Mouse (Mus musculus) c-Kit-positive CD71-positive TER-119-positive erythroid progenitor cells, embryonic 14.5 days (primary cell): ENCODE measurements around the gene Lsm7.

Source experiments
- DNase-seq: peaks from one replicate; pipeline ENCODE4 v3.0.0-alpha.2; 2013; ENCODE audit warnings: low spot score

Gene Lsm7

DNA sequence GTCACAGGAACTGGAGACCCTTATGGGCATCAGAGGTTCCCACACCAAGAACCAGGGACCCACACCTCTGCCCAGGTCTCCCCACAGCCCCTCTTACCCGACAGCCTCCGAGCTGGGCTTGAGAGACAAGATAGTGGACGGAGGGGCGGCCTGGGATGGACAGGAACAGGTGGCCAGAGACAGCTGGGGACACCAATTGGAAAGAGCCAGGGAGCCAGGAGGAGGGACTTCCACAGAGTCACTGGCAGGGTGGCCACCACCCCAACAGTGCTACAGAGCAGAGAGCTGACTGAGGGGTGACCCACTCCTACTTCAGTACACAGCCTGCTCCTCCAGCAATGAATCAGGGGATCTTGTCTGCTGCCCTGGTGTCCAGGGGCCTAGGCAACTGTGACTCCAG, 41.6 kb downstream of the Lsm7 start, which contains the start of gene Jsrp1:
Gene Jsrp1, minus strand, starts transcription at position 133 of the 400 bp plus-strand sequence.
- DNase-seq = no peak

DNA sequence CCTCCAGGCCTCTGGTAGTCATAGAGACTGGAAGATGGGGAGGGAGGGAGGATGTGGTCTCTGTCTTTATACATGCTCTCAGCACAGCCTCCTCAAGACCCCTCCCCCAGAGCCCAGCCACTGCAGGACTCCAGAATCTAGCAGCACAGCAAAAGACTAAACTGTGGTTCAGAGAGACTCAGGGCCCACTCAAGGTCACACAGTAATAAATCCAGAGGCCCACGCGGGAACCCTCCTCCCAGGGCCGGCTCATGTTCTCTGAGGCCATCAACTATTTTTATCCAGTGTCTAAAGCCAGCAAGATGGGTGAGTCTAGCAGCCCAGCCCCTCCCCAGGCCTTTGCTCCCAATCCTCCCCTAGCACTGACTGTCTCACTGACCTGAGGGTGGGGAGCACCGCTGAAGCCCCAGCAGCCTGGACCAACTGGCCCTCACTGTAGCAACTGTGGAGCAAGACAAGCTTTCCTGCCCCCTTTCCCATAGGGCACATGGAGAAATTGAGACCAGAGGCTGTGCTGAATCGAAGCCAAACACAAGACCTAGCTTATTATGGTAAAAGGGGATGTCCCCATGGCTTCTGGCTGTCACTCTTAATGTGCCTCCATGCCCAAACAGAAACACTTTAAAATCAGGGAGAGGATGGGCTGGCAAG, 42.5 kb downstream of the Lsm7 start:
- DNase-seq = no peak

DNA sequence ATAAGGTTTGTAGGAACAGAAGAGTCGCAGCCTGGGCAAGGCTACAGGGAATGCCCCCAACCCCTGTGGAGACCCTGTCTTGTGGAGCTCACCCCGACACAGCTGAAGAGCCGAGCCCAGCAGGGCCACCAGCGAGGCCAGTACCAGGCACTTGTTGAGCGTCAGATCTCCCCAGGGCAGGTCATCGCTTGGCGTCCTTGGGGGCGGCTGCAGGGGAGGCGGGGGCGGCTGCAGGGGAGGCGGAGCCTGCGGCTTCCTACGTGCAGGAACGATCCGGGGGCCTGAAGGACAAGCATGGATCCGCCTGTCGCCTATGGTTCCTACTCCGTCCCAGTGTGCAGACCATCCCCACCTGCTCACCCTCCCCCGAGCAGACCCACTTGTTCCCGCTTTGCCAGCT, 44.9 kb downstream of the Lsm7 start:
- DNase-seq = no peak

DNA sequence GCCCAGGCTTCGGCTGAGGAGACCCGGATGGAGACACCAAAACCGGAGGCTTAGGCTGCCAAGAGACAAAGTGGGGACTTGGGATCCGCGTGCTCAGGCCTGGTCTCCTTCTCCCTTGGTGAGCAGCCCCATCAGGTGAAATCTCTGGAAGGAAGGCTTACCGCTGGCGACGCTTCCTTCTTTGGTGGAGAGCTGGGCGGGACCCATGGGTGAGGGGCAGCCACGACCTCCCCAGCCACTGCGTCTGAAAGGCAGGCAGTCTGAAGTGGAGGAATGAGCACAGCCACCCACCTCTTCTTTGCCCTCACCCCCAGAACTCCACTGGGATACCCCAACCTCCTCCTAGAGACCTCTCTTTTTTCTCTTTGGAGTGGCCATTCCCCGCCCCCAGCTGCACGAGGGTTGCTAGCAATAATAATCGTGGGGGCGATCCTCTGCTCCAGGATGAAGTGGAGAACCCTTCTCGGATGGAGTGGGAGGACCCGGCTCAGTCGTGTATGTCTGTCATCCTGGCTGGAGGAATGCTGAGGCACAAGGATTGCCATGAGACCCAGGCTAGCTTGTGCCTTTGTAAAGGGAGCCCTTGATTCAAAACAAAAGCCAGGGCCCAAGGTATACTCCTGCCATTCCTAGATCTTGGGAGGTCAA, 45.9 kb downstream of the Lsm7 start:
- DNase-seq = no peak

DNA sequence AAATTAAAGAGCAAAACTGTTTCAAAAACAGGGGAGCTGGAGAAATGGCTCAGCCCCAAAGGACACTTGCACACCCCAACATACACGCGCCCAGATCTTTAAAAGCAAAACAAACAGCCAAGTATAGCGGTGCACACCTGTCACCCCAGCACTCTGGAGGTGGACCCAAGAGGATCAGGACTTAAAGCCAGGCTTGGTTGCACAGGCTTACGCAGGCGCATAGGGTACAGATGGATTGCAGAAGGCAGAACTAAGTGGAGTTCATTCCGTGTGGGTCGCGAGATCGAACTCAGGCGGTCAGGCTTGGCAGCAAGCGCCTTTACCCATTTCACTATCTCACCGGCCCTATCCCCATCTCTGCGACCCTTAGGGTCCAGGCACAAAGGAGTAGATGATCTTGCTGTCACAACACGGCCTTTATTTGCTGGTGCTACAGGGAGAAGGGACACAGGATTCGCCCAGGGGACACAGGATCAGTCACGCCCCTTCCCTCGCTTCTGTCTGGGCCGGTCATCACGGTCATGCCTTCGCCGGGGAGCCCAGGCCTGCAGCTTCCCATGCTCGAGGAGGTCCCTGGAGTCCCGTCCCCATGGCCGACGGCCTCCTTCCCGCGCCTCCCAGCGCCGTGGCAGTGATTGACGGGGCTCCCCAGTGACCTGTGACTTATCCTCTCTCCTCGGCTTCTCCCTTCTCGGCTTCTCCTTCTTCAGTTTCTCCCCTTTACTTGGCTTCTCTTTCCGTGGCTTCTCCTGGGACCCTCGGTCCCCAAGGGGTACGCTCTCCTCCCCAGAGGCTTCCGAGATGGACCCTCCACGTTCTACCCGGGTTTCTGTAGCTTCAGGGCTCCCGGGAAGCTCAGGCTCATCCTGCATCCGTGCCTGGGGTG, 46.7 kb downstream of the Lsm7 start:
- no peak for DNase-seq

DNA sequence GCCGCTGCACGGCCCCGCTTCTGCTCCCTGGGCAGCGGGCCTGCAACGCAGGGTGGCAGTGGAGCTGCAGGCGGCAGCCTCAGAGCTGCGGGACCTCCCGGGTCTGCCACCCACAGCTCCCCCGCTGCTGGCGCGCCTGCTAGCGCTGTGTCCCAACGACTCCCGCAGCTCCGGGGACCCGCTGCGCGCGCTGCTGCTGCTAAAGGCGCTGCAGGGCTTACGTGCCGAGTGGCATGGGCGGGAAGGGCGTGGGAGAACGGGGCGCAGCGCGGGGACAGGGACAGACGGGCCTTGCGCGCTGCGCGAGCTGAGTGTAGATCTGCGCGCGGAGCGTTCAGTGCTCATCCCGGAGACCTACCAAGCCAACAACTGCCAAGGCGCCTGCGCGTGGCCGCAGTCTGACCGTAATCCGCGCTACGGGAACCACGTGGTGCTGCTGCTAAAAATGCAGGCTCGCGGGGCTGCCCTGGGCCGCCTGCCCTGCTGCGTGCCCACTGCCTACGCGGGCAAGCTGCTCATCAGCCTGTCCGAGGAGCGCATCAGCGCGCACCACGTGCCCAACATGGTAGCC, 47.9 kb downstream of the Lsm7 start:
- no peak for DNase-seq

GRCm38 (mm10) chr10:80806341-80807056, 48.5 kb downstream of the Lsm7 start:
- DNase-seq = no peak

DNA sequence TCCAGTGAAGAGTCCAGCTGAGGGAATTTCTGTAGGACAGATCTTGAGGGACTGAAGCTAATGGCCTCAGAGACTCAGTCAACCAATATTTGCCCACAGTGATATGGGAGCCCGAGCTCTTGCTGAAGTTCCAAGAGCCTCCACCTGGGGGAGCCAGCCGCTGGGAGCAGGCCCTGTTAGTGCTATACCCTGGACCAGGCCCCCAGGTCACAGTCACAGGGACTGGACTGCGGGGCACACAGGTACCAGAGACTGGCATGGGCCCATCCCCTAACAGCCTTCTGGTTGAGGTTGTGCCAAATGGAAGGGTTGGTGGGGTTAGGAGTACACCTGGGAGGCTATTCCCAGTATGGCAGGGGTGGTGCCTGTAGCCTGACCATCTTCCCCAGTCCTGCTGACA, 49.1 kb downstream of the Lsm7 start:
- DNase-seq = peak; percentile 73

GRCm38 (mm10) chr10:80805322-80805721, 49.7 kb downstream of the Lsm7 start:
- DNase-seq = no peak

- DNase-seq = no peak
Observed at GRCm38 (mm10) chr10:80804916-80805315, 50.1 kb downstream of the Lsm7 start, which contains the start of gene Amh. Amh (plus strand) TSS chr10:80805243.

DNA sequence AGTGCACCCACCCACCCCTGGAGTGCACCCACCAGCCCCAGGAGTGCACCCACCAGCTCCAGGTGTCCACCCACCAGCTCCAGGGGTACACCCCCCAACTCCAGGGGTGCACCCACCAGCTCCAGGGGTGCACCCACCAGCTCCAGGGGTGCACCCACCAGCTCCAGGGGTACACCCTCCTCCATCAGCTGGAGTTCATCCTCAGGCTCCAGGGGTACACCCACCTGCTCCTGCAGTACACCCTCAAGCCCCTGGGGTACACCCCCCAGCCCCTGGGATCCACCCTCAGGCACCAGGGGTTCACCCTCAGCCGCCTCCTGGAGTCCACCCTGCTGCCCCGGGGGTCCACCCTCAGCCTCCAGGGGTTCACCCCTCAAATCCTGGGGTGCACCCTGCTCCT, 50.7 kb downstream of the Lsm7 start:
- DNase-seq = no peak

- DNase-seq = no peak
Observed at GRCm38 (mm10) chr10:80802996-80803395, 52.0 kb downstream of the Lsm7 start.
